Mouse (Mus musculus) liver, embryonic 14.5 days (tissue): ENCODE data around the gene Dennd1a. TPM values are rescaled to one million over a fixed set of nuclear protein-coding genes. Genes with fewer than 3 reads are reported as not detected.

ENCODE experiments used
- ATAC-seq: fragments of 200-750 bp; cut with Nextera tagmentation; 2 replicates; pipeline ENCODE4 v1.8.0; 2017; ENCODE audit warnings: moderate number of reproducible peaks, mild to moderate bottlenecking, moderate library complexity; ENCODE audit not compliant: insufficient read depth
- DNase-seq, 3 experiments: peaks; one replicate each; pipeline ENCODE4 v3.0.0-alpha.2; 2012 to 2013; ENCODE audit warnings: low read depth in 3 of 3, low spot score in 3 of 3
- H3K27ac ChIP-seq: fragments of 300-500 bp; sonication (generic); 2 replicates; pipeline ENCODE4 v1.5.1; 2014; ENCODE audit warnings: moderate library complexity, mild to moderate bottlenecking, control low read depth, inconsistent platforms
- H3K27me3 ChIP-seq: fragments of 300-500 bp; sonication (generic); 2 replicates; pipeline ENCODE4 v1.6.1; 2014; ENCODE audit warnings: mild to moderate bottlenecking, low read length, moderate library complexity; ENCODE audit not compliant: control insufficient read depth, insufficient read depth
- H3K36me3 ChIP-seq: fragments of 300-500 bp; sonication (generic); replicated peaks from 2 replicates; pipeline ENCODE4 v1.6.1; 2014; ENCODE audit warnings: low read depth; ENCODE audit not compliant: control insufficient read depth, insufficient read depth
- H3K4me1 ChIP-seq, 2 experiments: fragments of 200-500 bp in 1 of 2; fragments of 300-500 bp in 1 of 2; sonication (generic) in 1 of 2; replicated peaks; 2 replicates each; pipeline ENCODE4 v1.6.1; 2012 to 2014; ENCODE audit warnings: antibody characterized with exemption in 1 of 2, inconsistent platforms in 1 of 2, low read length in 1 of 2; ENCODE audit not compliant: control insufficient read depth in 2 of 2, insufficient read depth in 2 of 2
- H3K4me2 ChIP-seq: fragments of 300-500 bp; sonication (generic); 2 replicates; pipeline ENCODE4 v1.6.1; 2014; ENCODE audit warnings: low read depth, mild to moderate bottlenecking, control low read depth, moderate library complexity
- H3K4me3 ChIP-seq, 2 experiments: fragments of 200-500 bp in 1 of 2; fragments of 300-500 bp in 1 of 2; sonication (generic) in 1 of 2; 2 replicates each; pipeline ENCODE4 v1.5.1; 2012 to 2014; ENCODE audit warnings: low read depth in 2 of 2, low read length in 2 of 2, mild to moderate bottlenecking in 2 of 2, control low read depth in 1 of 2, inconsistent platforms in 1 of 2, moderate library complexity in 1 of 2; ENCODE audit not compliant: insufficient read depth in 1 of 2
- H3K9ac ChIP-seq: fragments of 300-500 bp; sonication (generic); replicated peaks from 2 replicates; pipeline ENCODE4 v1.6.1; 2014; ENCODE audit warnings: mild to moderate bottlenecking, control low read depth, moderate library complexity
- H3K9me3 ChIP-seq: fragments of 300-500 bp; sonication (generic); 2 replicates; pipeline ENCODE4 v1.6.1; 2016; ENCODE audit warnings: low read length, mixed read lengths; ENCODE audit not compliant: control insufficient read depth
- CTCF ChIP-seq: IDR thresholded peaks from 2 replicates; pipeline ENCODE4 v1.5.1; 2016; ENCODE audit warnings: antibody characterized with exemption, low read depth, control low read depth
- EP300 ChIP-seq: IDR thresholded peaks from 2 replicates; pipeline ENCODE4 v1.6.1; 2016; ENCODE audit warnings: antibody characterized with exemption, low read depth
- WGBS: fragments of 180-500 bp; shearing (Covaris S2); extraction: QIAGEN DNeasy Blood & Tissue Kit; methylation state at CpG from one replicate; pipeline ENCODE4 v1.1.7; 2014; ENCODE audit not compliant: insufficient replicate concordance; 5-methylcytosine and 5-hydroxymethylcytosine counted together
- polyA plus RNA-seq, 2 experiments: library from polyadenylated mRNA; depleted of rRNA in 1 of 2; stranded (reverse) in 1 of 2; unstranded in 1 of 2; fragments of >200 nt; fragmentation: Nextera tagmentation in 1 of 2; extraction: Ambion mirVana in 1 of 2; gene quantifications; 2 replicates each; pipeline versions ENCODE4 v1.2.1 to v1.2.3; 2012 to 2014

Gene Dennd1a
- polyA plus RNA-seq, 2 experiments = 5.5 to 6.5 TPM

- WGBS = 74% methylated on average over 3 of the region's 3 CpGs
- no peak for TF ChIP-seq CTCF
- no peak for TF ChIP-seq EP300
These were observed 203.9 kb downstream of the Dennd1a start for GRCm38 (mm10) chr2:38083251-38083650.

GRCm38 (mm10) chr2:38074495-38074894, 212.7 kb downstream of the Dennd1a start:
- no peaks in the 10 kb centered on the region for H3K27me3 ChIP-seq
- H3K4me2 ChIP-seq = no peak overlapping the region
- no peak overlapping the region for H3K9ac ChIP-seq
- ATAC-seq (no peak), DNase-seq (no peak)
- no peak overlapping the region for H3K27ac ChIP-seq
- TF ChIP-seq EP300 = no peak
- no peak for TF ChIP-seq CTCF
- H3K9me3 ChIP-seq = no peaks in the 10 kb centered on the region
- no peaks in the 10 kb centered on the region for H3K36me3 ChIP-seq
- WGBS = 55% methylated on average over 2 of the region's 2 CpGs
- H3K4me3 ChIP-seq = no peak overlapping the region
- peaks cover 0 to 4% of the 10 kb centered on the region in 2 experiments; a peak in 1 of 4 replicates for H3K4me1 ChIP-seq

More at GRCm38 (mm10) chr2:38083251-38083650, 203.9 kb downstream of the Dennd1a start:
- H3K4me2 ChIP-seq = no peak overlapping the region
- no peak overlapping the region for H3K27ac ChIP-seq
- H3K4me3 ChIP-seq = no peak overlapping the region
- H3K9me3 ChIP-seq = no peaks in the 10 kb centered on the region
- DNase-seq (no peak), ATAC-seq (no peak)
- peaks cover 6 to 11% of the 10 kb centered on the region in 2 experiments for H3K4me1 ChIP-seq
- no peak overlapping the region for H3K9ac ChIP-seq
- no peaks in the 10 kb centered on the region for H3K27me3 ChIP-seq
- H3K36me3 ChIP-seq = no peaks in the 10 kb centered on the region

DNA sequence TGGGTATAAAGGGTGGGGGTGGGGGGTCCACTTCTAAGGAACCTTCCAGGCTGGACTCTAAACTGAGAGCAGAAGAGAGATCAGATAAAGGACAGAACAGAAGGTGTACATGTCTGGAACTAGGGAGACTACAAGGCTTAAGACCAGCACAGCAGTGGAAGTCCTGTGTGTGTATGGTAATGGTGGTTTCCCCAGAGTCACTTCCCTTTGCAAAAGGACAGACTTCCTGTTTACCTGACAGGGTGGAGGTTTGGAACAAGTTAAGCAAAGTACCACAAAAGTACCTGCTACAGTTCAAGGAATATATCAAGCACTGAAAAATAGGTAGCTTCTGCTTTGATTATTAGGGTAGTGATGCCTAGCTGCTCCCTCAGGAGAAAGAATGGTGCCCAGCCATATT, 215.1 kb downstream of the Dennd1a start:
- DNase-seq (no peak), ATAC-seq (no peak)
- no peak for TF ChIP-seq EP300
- TF ChIP-seq CTCF = no peak
- Histone ChIP-seq H3K27me3 (no peaks in the 10 kb centered on the region), H3K9ac (no peak overlapping the region), H3K4me1 (peaks cover 0 to 9% of the 10 kb centered on the region in 2 experiments; a peak in 2 of 4 replicates), H3K4me2 (no peak overlapping the region), H3K27ac (no peak overlapping the region), H3K36me3 (no peaks in the 10 kb centered on the region), H3K9me3 (no peaks in the 10 kb centered on the region), H3K4me3 (no peak overlapping the region)

DNA sequence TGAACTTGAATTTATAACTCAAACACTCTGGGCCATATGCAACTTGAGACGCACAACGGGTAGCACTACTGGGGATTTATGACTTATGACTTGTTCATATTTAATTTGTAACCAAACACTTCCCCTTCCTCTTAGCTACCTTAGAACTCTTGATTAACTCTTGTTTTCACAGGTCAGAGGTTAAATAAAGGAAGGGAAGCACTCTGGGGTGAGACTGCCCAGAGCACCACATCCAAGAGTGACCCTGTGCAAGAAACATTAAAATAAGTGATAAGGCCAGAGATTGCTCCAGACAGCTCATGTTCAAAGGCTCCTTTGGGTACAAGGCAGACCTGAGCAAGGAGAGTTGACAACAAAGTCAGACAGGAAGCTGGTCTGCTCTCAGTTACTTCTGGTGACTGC, 219.0 kb downstream of the Dennd1a start:
- ATAC-seq = no peak
- no peak overlapping the region for H3K4me3 ChIP-seq
- no peak overlapping the region for H3K27ac ChIP-seq
- H3K4me1 ChIP-seq = peaks cover 0 to 11% of the 10 kb centered on the region in 2 experiments; a peak in 2 of 4 replicates
- DNase-seq = no peak
- no peak overlapping the region for H3K9ac ChIP-seq
- no peaks in the 10 kb centered on the region for H3K27me3 ChIP-seq
- TF ChIP-seq EP300 (no peak), CTCF (no peak)
- WGBS = 72% methylated on average over 2 of the region's 2 CpGs
- H3K9me3 ChIP-seq = no peaks in the 10 kb centered on the region
- H3K4me2 ChIP-seq = no peak overlapping the region
- no peaks in the 10 kb centered on the region for H3K36me3 ChIP-seq

GRCm38 (mm10) chr2:38065914-38066313, 221.3 kb downstream of the Dennd1a start:
- Histone ChIP-seq H3K4me3 (no peak overlapping the region), H3K27ac (no peak overlapping the region), H3K9ac (no peak overlapping the region), H3K4me2 (no peak overlapping the region), H3K9me3 (no peaks in the 10 kb centered on the region), H3K36me3 (no peaks in the 10 kb centered on the region), H3K27me3 (no peaks in the 10 kb centered on the region), H3K4me1 (peaks cover 0 to 10% of the 10 kb centered on the region in 2 experiments; a peak in 2 of 4 replicates)
- WGBS = 43% methylated on average over 1 of the region's 1 CpGs
- TF ChIP-seq CTCF = no peak
- no peak for TF ChIP-seq EP300
- no peak for DNase-seq
- no peak for ATAC-seq
